Mouse (Mus musculus) cortical plate, adult 2 months (tissue): ENCODE data around the gene Adpgk.

Experiments used
- CTCF ChIP-seq: fragments of 200-500 bp; IDR thresholded peaks from 2 replicates; pipeline ENCODE4 v1.5.1; 2011; ENCODE audit warnings: mild to moderate bottlenecking, control low read depth, low read length; ENCODE audit not compliant: insufficient read depth; ENCODE audit errors: extremely low read depth
- POLR2A ChIP-seq: fragments of 200-500 bp; IDR thresholded peaks from 2 replicates; pipeline ENCODE4 v1.6.1; 2011; ENCODE audit warnings: mild to moderate bottlenecking, low read length, control low read depth; ENCODE audit not compliant: insufficient read depth; ENCODE audit errors: extremely low read depth

DNA sequence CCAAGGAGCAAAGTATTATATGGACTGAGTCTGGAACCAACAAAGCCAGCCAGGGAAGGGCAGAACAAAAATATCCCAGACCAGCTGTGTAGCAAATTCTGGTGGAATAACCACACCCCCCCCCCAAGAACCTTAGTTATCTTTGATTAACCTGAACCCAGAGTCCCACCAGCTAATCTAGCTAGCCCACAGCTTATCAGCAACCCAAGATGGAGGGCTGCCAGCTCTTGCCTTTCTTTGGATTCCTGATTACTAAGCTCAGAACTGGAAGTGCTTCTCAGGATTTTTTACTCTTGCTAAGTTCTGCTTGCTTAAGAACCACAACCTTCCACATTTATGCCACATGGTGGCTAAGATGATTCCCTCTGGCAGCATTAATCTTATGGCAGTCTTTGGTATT, 33.0 kb downstream of the Adpgk start:
- TF ChIP-seq CTCF (no peak), POLR2A (no peak)
